Mouse (Mus musculus) midbrain, postnatal 0 days (tissue): Measurements from ENCODE around the gene Panx1. TPM values are rescaled to one million over a fixed set of nuclear protein-coding genes. Genes with fewer than 3 reads are reported as not detected.
A peak's percentile ranks its signal among the peaks of the same experiment; 100 is the strongest.

ENCODE experiments used
- ATAC-seq: fragments of 200-750 bp; cut with Nextera tagmentation; 2 replicates; pipeline ENCODE4 v1.8.0; 2017; ENCODE audit warnings: moderate number of reproducible peaks, mild to moderate bottlenecking, moderate TSS enrichment, moderate library complexity; ENCODE audit not compliant: low FRiP score
- DNase-seq: peaks from one replicate; pipeline ENCODE4 v3.0.0-alpha.2; 2015; ENCODE audit warnings: low spot score
- H3K27ac ChIP-seq: fragments of 300-500 bp; sonication (generic); 2 replicates; pipeline ENCODE4 v1.5.1; 2014; ENCODE audit warnings: low read depth, mild to moderate bottlenecking, low read length, mixed read lengths
- H3K27me3 ChIP-seq: fragments of 300-500 bp; sonication (generic); 2 replicates; pipeline ENCODE4 v1.6.1; 2014; ENCODE audit warnings: low read length, control low read depth, mixed read lengths; ENCODE audit not compliant: insufficient read depth
- H3K36me3 ChIP-seq: fragments of 300-500 bp; sonication (generic); 2 replicates; pipeline ENCODE4 v1.6.1; 2014; ENCODE audit warnings: low read length, control low read depth, mixed read lengths; ENCODE audit not compliant: insufficient read depth
- H3K4me1 ChIP-seq: fragments of 300-500 bp; sonication (generic); 2 replicates; pipeline ENCODE4 v1.6.1; 2014; ENCODE audit warnings: mild to moderate bottlenecking, control low read depth, antibody characterized with exemption, low read length, mixed read lengths; ENCODE audit not compliant: insufficient read depth
- H3K4me2 ChIP-seq: fragments of 300-500 bp; sonication (generic); 2 replicates; pipeline ENCODE4 v1.6.1; 2014; ENCODE audit warnings: low read depth, mild to moderate bottlenecking, low read length, mixed read lengths; ENCODE audit not compliant: poor library complexity, severe bottlenecking
- H3K4me3 ChIP-seq: fragments of 300-500 bp; sonication (generic); 2 replicates; pipeline ENCODE4 v1.5.1; 2014; ENCODE audit warnings: low read depth, mild to moderate bottlenecking, low read length, moderate library complexity
- H3K9ac ChIP-seq: fragments of 300-500 bp; sonication (generic); replicated peaks from 2 replicates; pipeline ENCODE4 v1.6.1; 2014; ENCODE audit warnings: mild to moderate bottlenecking, low read length, moderate library complexity, mixed read lengths; ENCODE audit not compliant: poor library complexity, severe bottlenecking
- H3K9me3 ChIP-seq: fragments of 300-500 bp; sonication (generic); 2 replicates; pipeline ENCODE4 v1.6.1; 2016; ENCODE audit warnings: low read length, control low read depth
- CTCF ChIP-seq: IDR thresholded peaks from 2 replicates; pipeline ENCODE4 v1.5.1; 2016; ENCODE audit warnings: antibody characterized with exemption, mild to moderate bottlenecking
- WGBS: fragments of 180-500 bp; shearing (Covaris S2); extraction: QIAGEN DNeasy Blood & Tissue Kit; methylation state at CpG from one replicate; pipeline ENCODE4 v1.1.7; 2014; 5-methylcytosine and 5-hydroxymethylcytosine counted together
- polyA plus RNA-seq: library from polyadenylated mRNA; unstranded; fragments of >200 nt; fragmentation: Nextera tagmentation; extraction: Ambion mirVana; gene quantifications from 2 replicates; pipeline ENCODE4 v1.2.1, GENCODE M21; 2015
- total RNA-seq: library from RNA; depleted of rRNA; stranded (reverse); fragments of >200 nt; gene quantifications from 2 replicates; pipeline ENCODE4 v1.2.3, GENCODE M21; 2014

Gene Panx1
- total and polyA plus RNA-seq, 2 experiments from 2014 or later = 136 to 157 TPM

DNA sequence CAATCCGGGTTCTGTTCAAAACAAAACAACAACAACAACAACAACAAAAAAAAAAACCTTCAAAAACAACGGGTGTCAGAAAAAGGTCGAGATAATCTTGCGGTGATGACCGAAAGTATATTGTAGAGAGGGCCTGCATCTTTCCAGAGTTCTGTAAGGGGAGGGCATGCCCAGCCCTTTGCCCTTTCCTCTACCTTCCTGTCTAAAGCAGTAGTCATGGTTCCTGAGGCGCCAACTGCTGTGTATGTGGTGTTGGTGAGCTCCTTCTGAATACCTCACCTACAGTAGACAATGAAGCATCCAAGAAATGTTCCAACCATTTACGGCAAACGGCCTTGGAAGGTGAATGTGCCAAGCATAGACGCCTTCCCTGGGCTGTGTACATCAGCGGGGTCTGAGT is 462 bp upstream of the Panx1 start:
- H3K4me3 ChIP-seq = peak overlapping the region; percentile 88
- peak overlapping the region; percentile 71 for H3K4me2 ChIP-seq
- no peak for TF ChIP-seq CTCF
- 35% methylated on average over 10 of the region's 10 CpGs for WGBS
- no peaks in the 10 kb centered on the region for H3K9me3 ChIP-seq
- peak; percentile 19; the same call in 1 of the 2 replicates for ATAC-seq
- DNase-seq = no peak
- no peaks in the 10 kb centered on the region for H3K27me3 ChIP-seq
- H3K9ac ChIP-seq = peak overlapping the region; percentile 96
- peaks cover 19% of the 10 kb centered on the region; the same call in 1 of the 2 replicates for H3K4me1 ChIP-seq
- peak overlapping the region; percentile 93 for H3K27ac ChIP-seq
- H3K36me3 ChIP-seq = no peaks in the 10 kb centered on the region

DNA sequence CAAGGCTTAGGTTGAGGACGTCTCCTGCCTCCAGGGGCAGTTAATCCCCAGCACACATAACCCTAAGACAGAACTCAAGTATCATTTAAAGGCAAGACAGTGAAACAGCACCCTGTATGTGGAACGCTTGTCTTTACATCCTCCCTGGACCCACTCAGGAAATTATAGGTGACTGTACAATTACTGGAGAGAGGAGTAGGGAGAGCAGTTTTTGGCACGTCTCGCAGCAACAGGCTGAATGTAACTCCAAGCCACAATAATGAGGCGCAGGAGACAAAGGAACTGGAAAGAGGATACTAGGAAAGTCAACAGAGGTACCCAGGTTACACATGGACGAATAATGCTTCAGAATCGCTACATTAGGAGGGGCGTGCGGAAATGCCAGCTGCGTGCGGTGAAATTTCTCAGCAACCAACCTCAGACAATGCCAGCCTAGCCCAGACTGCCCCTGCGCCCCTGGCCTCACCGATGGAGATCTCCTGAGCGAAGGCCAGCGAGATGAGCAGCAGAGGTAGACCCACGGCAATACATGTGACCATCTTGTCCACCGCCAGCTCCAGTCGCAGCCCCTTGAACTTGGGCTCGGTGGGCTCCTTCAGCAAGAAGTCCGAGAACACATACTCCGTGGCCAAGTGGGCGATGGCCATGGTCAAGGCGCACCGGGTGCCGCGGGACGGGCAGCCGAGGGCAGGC is 741 bp downstream of the Panx1 start:
- ATAC-seq (peak; percentile 61), DNase-seq (peak; percentile 35)
- H3K4me1 ChIP-seq = peaks cover 20% of the 10 kb centered on the region; the same call in 1 of the 2 replicates
- H3K36me3 ChIP-seq = no peaks in the 10 kb centered on the region
- H3K4me2 ChIP-seq = peak overlapping the region; percentile 71
- under 1% methylated on average over 28 of the region's 28 CpGs for WGBS
- peak overlapping the region; percentile 96 for H3K9ac ChIP-seq
- no peaks in the 10 kb centered on the region for H3K27me3 ChIP-seq
- H3K9me3 ChIP-seq = no peaks in the 10 kb centered on the region
- TF ChIP-seq CTCF = no peak
- peak overlapping the region; percentile 93 for H3K27ac ChIP-seq
- H3K4me3 ChIP-seq = peak overlapping the region; percentile 88

DNA sequence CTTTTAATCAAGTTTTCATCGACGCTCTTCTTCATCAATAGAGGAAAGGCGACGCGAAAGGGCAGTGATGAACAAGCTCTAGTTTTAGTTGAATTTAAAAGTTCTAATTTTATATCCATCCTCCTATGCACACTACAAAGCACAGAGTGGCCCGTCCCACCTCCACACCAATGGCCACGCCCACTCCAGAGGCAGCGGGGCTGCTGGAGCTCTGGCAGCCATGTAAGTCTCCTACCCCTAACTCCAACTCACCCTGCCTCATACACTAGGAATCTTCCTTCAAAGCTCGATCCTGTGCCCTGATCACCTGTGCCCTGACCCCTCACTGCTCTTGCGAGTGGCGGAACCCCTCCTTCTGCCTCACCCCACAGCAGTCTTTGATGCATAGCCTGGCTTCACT is 3.7 kb downstream of the Panx1 start:
- Histone ChIP-seq H3K36me3 (no peaks in the 10 kb centered on the region), H3K9me3 (no peaks in the 10 kb centered on the region), H3K9ac (no peak overlapping the region), H3K27ac (no peak overlapping the region), H3K4me3 (no peak overlapping the region), H3K27me3 (no peaks in the 10 kb centered on the region), H3K4me2 (no peak overlapping the region), H3K4me1 (peaks cover 27% of the 10 kb centered on the region; the same call in 1 of the 2 replicates)
- no peak for ATAC-seq
- 94% methylated on average over 11 of the region's 11 CpGs for WGBS
- DNase-seq = no peak
- no peak for TF ChIP-seq CTCF

DNA sequence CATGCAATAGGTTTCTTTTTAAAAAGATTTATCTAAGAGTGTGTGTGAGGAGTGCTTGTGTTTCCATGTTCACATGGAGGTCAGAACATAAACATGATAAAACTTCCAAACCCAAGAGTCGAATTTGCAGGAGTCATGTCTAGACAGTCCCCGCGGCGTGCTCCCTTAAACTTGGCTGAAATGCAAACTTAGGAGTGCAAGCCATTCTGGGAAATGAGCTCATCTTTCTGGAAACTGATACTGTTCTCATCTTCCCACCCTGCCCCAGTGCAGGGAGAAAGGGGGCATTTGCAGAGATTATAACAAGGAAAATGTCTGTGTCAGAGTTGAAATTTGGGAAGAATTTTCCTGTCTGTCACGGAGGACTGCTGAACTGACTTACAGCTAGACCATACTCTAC is 5.4 kb downstream of the Panx1 start:
- no peak overlapping the region for H3K9ac ChIP-seq
- no peak overlapping the region for H3K4me3 ChIP-seq
- DNase-seq (no peak), ATAC-seq (no peak)
- H3K27me3 ChIP-seq = no peaks in the 10 kb centered on the region
- H3K36me3 ChIP-seq = no peaks in the 10 kb centered on the region
- no peaks in the 10 kb centered on the region for H3K9me3 ChIP-seq
- H3K4me1 ChIP-seq = peaks cover 21% of the 10 kb centered on the region; the same call in 1 of the 2 replicates
- WGBS = 89% methylated on average over 5 of the region's 5 CpGs
- H3K27ac ChIP-seq = no peak overlapping the region
- no peak for TF ChIP-seq CTCF
- H3K4me2 ChIP-seq = no peak overlapping the region

DNA sequence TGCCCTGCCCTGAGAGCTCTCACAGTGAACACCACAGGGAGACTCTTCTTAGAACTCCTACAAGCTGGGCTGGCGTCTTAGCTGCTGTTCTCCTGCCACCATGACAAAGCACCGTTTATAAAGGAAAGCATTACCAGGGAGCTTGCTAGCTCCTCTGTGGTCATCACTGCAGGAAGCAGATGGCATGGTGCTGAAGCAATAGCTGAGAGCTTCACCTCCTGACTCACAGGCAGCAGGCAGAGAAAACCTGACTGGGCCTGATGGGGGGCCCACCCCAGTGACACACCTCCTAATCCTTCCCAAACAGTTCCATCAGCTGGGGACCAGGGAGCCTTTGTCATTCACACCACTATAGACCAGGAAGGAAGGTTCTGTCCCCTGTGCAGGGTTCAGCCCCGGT is 7.6 kb downstream of the Panx1 start:
- ATAC-seq (peak; percentile 4; the same call in 1 of the 2 replicates), DNase-seq (no peak)
- H3K4me2 ChIP-seq = no peak overlapping the region
- 41% methylated on average over 3 of the region's 3 CpGs for WGBS
- H3K27ac ChIP-seq = no peak overlapping the region
- H3K27me3 ChIP-seq = no peaks in the 10 kb centered on the region
- no peak overlapping the region for H3K9ac ChIP-seq
- 0 out of 2 replicates have a peak, but pooled peaks cover 3% of the 10 kb centered on the region for H3K36me3 ChIP-seq
- no peaks in the 10 kb centered on the region for H3K9me3 ChIP-seq
- H3K4me1 ChIP-seq = peaks cover 12% of the 10 kb centered on the region; the same call in 1 of the 2 replicates
- TF ChIP-seq CTCF = no peak
- no peak overlapping the region for H3K4me3 ChIP-seq

DNA sequence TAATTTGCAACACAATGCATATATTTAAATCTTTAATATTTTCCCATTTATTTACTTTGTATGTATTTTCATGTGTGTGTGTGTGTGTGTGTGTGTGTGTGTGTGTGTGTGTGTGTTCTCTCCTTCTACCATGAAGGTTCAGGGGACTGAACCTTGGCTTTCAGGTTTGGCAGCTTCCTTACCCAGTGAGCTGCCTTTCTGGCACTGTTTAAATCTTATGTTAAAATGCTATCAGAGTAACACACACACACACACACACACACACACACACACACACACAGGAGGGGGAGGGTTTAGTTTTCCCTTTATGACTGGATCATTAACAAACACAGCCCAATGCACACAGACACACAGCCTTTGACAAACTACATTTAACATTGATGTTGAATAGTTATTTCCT is 8.0 kb downstream of the Panx1 start:
- Histone ChIP-seq H3K4me2 (no peak overlapping the region), H3K27ac (no peak overlapping the region), H3K36me3 (0 out of 2 replicates have a peak, but pooled peaks cover 3% of the 10 kb centered on the region), H3K4me1 (peaks cover 11% of the 10 kb centered on the region; the same call in 1 of the 2 replicates), H3K9me3 (no peaks in the 10 kb centered on the region), H3K9ac (no peak overlapping the region), H3K27me3 (no peaks in the 10 kb centered on the region), H3K4me3 (no peak overlapping the region)
- no peak for TF ChIP-seq CTCF
- no peak for DNase-seq
- ATAC-seq = no peak; the same call in 1 of the 2 replicates
